Mouse (Mus musculus): ENCODE measurements around the gene Zfp866. TPM values are rescaled to one million over a fixed set of nuclear protein-coding genes. Genes with fewer than 3 reads are reported as not detected.

Gene Zfp866
- polyA plus RNA-seq, 1 experiment: 14.3 TPM

- peak; percentile 98 for DNase-seq
- TF ChIP-seq CTCF (IDR thresholded peaks at IDR 0.05; ENCODE audit: insufficient read depth, low read length) (no peak), POLR2A (IDR thresholded peaks at IDR 0.05; ENCODE audit: borderline replicate concordance, extremely low read depth, low read depth, low read length) (peak; percentile 100)
- Histone ChIP-seq H3K4me1 (ENCODE audit: control insufficient read depth, insufficient read depth, low read length) (no peaks in the 10 kb centered on the region), H3K4me3 (replicated peaks; ENCODE audit: extremely low read depth, low read depth, low read length) (peak within 1 kb of the TSS; percentile 92)
- 3% methylated on average over 48 of the region's 48 CpGs for WGBS
These were observed 41.2 kb downstream of the Zfp866 start, which contains the start of gene Zfp963 for GRCm38 (mm10) chr8:69749544-69750454. Gene Zfp963 (minus strand): TSS chr8:69749970.

GRCm38 (mm10) chr8:69741231-69741630 is 49.7 kb downstream of the Zfp866 start:
- TF ChIP-seq POLR2A (IDR thresholded peaks at IDR 0.05; ENCODE audit: borderline replicate concordance, extremely low read depth, low read depth, low read length): no peak
- no peak for TF ChIP-seq CTCF (IDR thresholded peaks at IDR 0.05; ENCODE audit: insufficient read depth, low read length)
- Histone ChIP-seq H3K4me1 (ENCODE audit: control insufficient read depth, insufficient read depth, low read length) (no peaks in the 10 kb centered on the region), H3K4me3 (replicated peaks; ENCODE audit: extremely low read depth, low read depth, low read length) (no peak overlapping the region)
- WGBS: 79% methylated on average over 2 of the region's 2 CpGs
- no peak for DNase-seq

- DNase-seq: no peak
- 80% methylated on average over 6 of the region's 6 CpGs for WGBS
- no peaks in the 10 kb centered on the region for H3K4me1 ChIP-seq (ENCODE audit: control insufficient read depth, insufficient read depth, low read length)
- H3K4me3 ChIP-seq (replicated peaks; ENCODE audit: extremely low read depth, low read depth, low read length): no peak overlapping the region
- TF ChIP-seq CTCF (IDR thresholded peaks at IDR 0.05; ENCODE audit: insufficient read depth, low read length) (no peak), POLR2A (IDR thresholded peaks at IDR 0.05; ENCODE audit: borderline replicate concordance, extremely low read depth, low read depth, low read length) (no peak)
These were observed 50.2 kb downstream of the Zfp866 start for GRCm38 (mm10) chr8:69740763-69741162.

GRCm38 (mm10) chr8:69735495-69735894 is 55.5 kb downstream of the Zfp866 start:
- Histone ChIP-seq H3K4me1 (ENCODE audit: control insufficient read depth, insufficient read depth, low read length) (no peaks in the 10 kb centered on the region), H3K4me3 (replicated peaks; ENCODE audit: extremely low read depth, low read depth, low read length) (no peak overlapping the region)
- DNase-seq: no peak
- 69% methylated on average over 1 of the region's 1 CpGs for WGBS
- no peak for TF ChIP-seq POLR2A (IDR thresholded peaks at IDR 0.05; ENCODE audit: borderline replicate concordance, extremely low read depth, low read depth, low read length)
- TF ChIP-seq CTCF (IDR thresholded peaks at IDR 0.05; ENCODE audit: insufficient read depth, low read length): no peak

- WGBS: 34% methylated on average over 5 of the region's 5 CpGs
- TF ChIP-seq CTCF (IDR thresholded peaks at IDR 0.05; ENCODE audit: insufficient read depth, low read length): no peak
- no peak for TF ChIP-seq POLR2A (IDR thresholded peaks at IDR 0.05; ENCODE audit: borderline replicate concordance, extremely low read depth, low read depth, low read length)
- H3K4me3 ChIP-seq (replicated peaks; ENCODE audit: extremely low read depth, low read depth, low read length): peak overlapping the region; percentile 40
- no peak for DNase-seq
- peaks cover 2% of the 10 kb centered on the region; the same call in 1 of the 2 replicates for H3K4me1 ChIP-seq (ENCODE audit: control insufficient read depth, insufficient read depth, low read length)
These were observed 73.8 kb downstream of the Zfp866 start for GRCm38 (mm10) chr8:69717232-69717580.

- peak overlapping the region; percentile 91 for H3K4me3 ChIP-seq (replicated peaks; ENCODE audit: extremely low read depth, low read depth, low read length)
- H3K4me1 ChIP-seq (ENCODE audit: control insufficient read depth, insufficient read depth, low read length): peaks cover 2% of the 10 kb centered on the region; the same call in 1 of the 2 replicates
- peak; percentile 93; the same call in 1 of the 2 replicates for TF ChIP-seq POLR2A (IDR thresholded peaks at IDR 0.05; ENCODE audit: borderline replicate concordance, extremely low read depth, low read depth, low read length)
- no peak for TF ChIP-seq CTCF (IDR thresholded peaks at IDR 0.05; ENCODE audit: insufficient read depth, low read length)
- peak; percentile 92 for DNase-seq
- under 1% methylated on average over 52 of the region's 52 CpGs for WGBS
These were observed 74.4 kb downstream of the Zfp866 start for GRCm38 (mm10) chr8:69716403-69717231.

- WGBS: 70% methylated on average over 6 of the region's 6 CpGs
- TF ChIP-seq CTCF (IDR thresholded peaks at IDR 0.05; ENCODE audit: insufficient read depth, low read length): no peak
- no peak for TF ChIP-seq POLR2A (IDR thresholded peaks at IDR 0.05; ENCODE audit: borderline replicate concordance, extremely low read depth, low read depth, low read length)
- H3K4me1 ChIP-seq (ENCODE audit: control insufficient read depth, insufficient read depth, low read length): peaks cover 2% of the 10 kb centered on the region; the same call in 1 of the 2 replicates
- no peak overlapping the region for H3K4me3 ChIP-seq (replicated peaks; ENCODE audit: extremely low read depth, low read depth, low read length)
- no peak for DNase-seq
These were observed 75.6 kb downstream of the Zfp866 start for GRCm38 (mm10) chr8:69715366-69715765.

GRCm38 (mm10) chr8:69713516-69713915 is 77.5 kb downstream of the Zfp866 start:
- DNase-seq: no peak
- H3K4me1 ChIP-seq (ENCODE audit: control insufficient read depth, insufficient read depth, low read length): peaks cover 2% of the 10 kb centered on the region; the same call in 1 of the 2 replicates
- H3K4me3 ChIP-seq (replicated peaks; ENCODE audit: extremely low read depth, low read depth, low read length): no peak overlapping the region
- TF ChIP-seq CTCF (IDR thresholded peaks at IDR 0.05; ENCODE audit: insufficient read depth, low read length) (no peak), POLR2A (IDR thresholded peaks at IDR 0.05; ENCODE audit: borderline replicate concordance, extremely low read depth, low read depth, low read length) (no peak)
- 86% methylated on average over 8 of the region's 8 CpGs for WGBS

Other genes starting within 250 kb of the Zfp866 start
- gene Zfp868, start 165.6 kb downstream of the Zfp866 start, polyA plus RNA-seq (2012; rRNA removed): 3.3 and 7.0 TPM in 2 replicates
- 0.66 and 0.86 TPM in 2 replicates for gene Zfp964, start 136.7 kb downstream of the Zfp866 start, polyA plus RNA-seq (2012; rRNA removed)
- 2.4 and 4.7 TPM in 2 replicates for gene Zfp869, start 80.5 kb downstream of the Zfp866 start, polyA plus RNA-seq (2012; rRNA removed)
- gene Zfp963, start 41.2 kb downstream of the Zfp866 start, polyA plus RNA-seq (2012; rRNA removed): 1.6 and 2.5 TPM in 2 replicates
- gene Gm20422, start 16.3 kb downstream of the Zfp866 start, polyA plus RNA-seq (2012; rRNA removed): 0.80 and 1.5 TPM in 2 replicates
- 65.7 and 70.8 TPM in 2 replicates for gene Atp13a1, start within 50 bp of the Zfp866 start, polyA plus RNA-seq (2012; rRNA removed)
- 42.7 and 45.1 TPM in 2 replicates for gene Gmip, start 17.5 kb upstream of the Zfp866 start, polyA plus RNA-seq (2012; rRNA removed)
- 3.4 and 3.5 TPM in 2 replicates for gene Lpar2, start 31.3 kb upstream of the Zfp866 start, polyA plus RNA-seq (2012; rRNA removed)
- gene Pbx4, start 41.3 kb upstream of the Zfp866 start, polyA plus RNA-seq (2012; rRNA removed): 4.2 and 5.5 TPM in 2 replicates
- 3.1 TPM in 2 replicates for gene Cilp2, start 96.5 kb upstream of the Zfp866 start, polyA plus RNA-seq (2012; rRNA removed)
- gene Tssk6, start 111.0 kb upstream of the Zfp866 start, polyA plus RNA-seq (2012; rRNA removed): 0.70 and 1.0 TPM in 2 replicates
- gene Ndufa13, start 111.4 kb upstream of the Zfp866 start, polyA plus RNA-seq (2012; rRNA removed): 96.8 and 103 TPM in 2 replicates
- gene Yjefn3, start 111.5 kb upstream of the Zfp866 start, polyA plus RNA-seq (2012; rRNA removed): 3.5 and 5.3 TPM in 2 replicates
- gene Gatad2a, start 205.2 kb upstream of the Zfp866 start, polyA plus RNA-seq (2012; rRNA removed): 78.1 and 81.8 TPM in 2 replicates